Mouse (Mus musculus) ES-Bruce4 (cell line): ENCODE data around the gene Rfc4.

Experiments used
- CTCF ChIP-seq: IDR thresholded peaks from one replicate; pipeline ENCODE4 v1.8.1; 2011; ENCODE audit warnings: low read depth, low read length
- EP300 ChIP-seq: IDR thresholded peaks from 2 replicates; pipeline ENCODE4 v1.6.1; 2011; ENCODE audit warnings: low read depth, low read length; ENCODE audit not compliant: insufficient read depth
- POLR2A ChIP-seq: IDR thresholded peaks from one replicate; pipeline ENCODE4 v1.8.1; 2011; ENCODE audit warnings: low read length; ENCODE audit not compliant: insufficient read depth

DNA sequence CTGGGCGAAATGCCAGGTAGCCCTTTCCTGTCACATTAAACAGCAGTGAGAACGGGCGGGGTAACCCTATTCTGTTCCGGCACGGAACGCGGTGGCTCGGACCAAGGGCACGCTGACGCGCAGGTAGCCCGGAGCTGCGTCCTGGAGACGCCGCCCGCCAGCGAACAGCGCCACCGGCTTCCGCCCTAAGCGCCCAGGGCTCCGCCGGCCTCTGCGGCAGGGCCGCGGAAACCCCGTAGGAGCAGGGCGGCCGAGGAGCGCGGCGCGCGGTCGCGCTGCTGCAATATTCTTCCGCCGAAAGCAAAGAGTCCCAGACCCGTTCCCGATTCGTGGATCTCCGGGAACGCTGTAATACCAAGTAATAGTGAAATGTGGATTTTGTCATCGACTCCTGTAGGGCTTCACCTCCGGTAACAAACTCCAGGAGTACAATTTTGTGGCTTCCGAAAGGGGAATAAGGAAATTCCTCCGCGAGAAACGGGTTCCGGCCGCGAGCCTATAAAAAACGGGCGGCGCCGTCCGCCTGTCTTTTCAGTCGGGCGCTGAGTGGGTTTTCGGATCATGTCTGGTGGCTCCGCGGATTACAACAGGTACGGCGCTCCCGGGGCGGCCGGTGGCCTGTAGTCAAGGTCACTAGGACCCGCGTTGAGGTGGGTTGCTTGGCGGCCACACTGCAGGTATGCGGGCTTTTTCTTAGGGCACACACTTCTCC lies 20.1 kb downstream of the Rfc4 start, which contains the start of gene Eif4a2:
- TF ChIP-seq EP300 (peak; percentile 74), CTCF (no peak), POLR2A (peak; percentile 62)
